Mouse (Mus musculus): ENCODE measurements around the gene Metrn. TPM values are rescaled to one million over a fixed set of nuclear protein-coding genes. Genes with fewer than 3 reads are reported as not detected.

Metrn gene
- total RNA-seq (2015) = 4.5 and 9.7 TPM in 2 replicates
- total RNA-seq (2017) = 26.8 and 29.5 TPM in 2 replicates

DNA sequence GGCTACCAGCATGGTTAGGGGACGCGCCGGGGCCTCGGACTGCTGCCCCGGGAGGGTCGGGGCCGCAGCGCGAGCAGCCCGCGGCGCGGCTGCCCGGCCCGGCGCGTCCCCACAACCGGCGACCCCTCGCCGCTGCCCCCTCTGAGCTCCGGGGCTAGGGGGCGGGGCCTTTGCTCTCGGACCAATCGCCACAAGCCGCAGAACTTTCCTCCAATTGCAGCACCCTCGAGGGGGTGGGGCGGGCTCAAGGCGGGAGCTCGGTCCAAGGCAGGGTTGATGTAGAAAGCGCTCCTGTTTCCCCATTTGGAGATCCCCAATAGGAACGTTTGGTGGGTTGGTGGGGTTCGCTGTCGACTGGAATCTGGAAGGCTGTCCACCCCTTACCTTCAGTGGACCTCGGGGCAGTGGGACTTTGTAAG is at the start of gene Metrn:
Metrn (minus strand) TSS at position 186 of the 419 bp plus-strand sequence.
- ATAC-seq (replicated peaks; ENCODE audit: poor library complexity) = peak; percentile 78

DNA sequence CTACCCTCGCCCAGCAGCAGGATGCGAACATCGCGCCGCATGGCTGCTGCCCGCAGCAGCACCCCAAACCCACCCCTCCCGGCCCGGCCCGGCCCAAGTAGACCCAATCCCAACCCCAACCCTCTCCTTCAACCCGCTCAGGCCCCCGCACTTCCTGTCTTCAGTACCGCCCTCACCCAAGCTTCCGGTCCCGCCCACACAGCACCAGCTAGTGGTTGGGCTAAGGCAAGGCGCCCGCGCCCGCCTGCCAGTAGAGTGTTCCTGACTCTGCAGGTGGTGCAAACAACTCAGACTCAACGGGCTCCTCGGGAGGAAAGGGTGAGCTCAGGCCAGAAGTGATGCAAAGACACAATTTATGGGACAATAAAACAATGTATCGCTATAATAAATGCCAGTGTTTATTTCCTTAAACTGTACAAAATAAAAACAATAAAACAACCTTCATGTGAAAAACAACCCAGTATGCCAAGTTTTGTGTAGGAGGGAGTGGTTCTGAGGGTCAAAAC is 47.5 kb upstream of the Metrn start, which contains the start of gene Rhot2:
Rhot2 (minus strand) TSS at position 456 of the 506 bp plus-strand sequence.
- ATAC-seq (replicated peaks; ENCODE audit: poor library complexity) = peak; percentile 97

DNA sequence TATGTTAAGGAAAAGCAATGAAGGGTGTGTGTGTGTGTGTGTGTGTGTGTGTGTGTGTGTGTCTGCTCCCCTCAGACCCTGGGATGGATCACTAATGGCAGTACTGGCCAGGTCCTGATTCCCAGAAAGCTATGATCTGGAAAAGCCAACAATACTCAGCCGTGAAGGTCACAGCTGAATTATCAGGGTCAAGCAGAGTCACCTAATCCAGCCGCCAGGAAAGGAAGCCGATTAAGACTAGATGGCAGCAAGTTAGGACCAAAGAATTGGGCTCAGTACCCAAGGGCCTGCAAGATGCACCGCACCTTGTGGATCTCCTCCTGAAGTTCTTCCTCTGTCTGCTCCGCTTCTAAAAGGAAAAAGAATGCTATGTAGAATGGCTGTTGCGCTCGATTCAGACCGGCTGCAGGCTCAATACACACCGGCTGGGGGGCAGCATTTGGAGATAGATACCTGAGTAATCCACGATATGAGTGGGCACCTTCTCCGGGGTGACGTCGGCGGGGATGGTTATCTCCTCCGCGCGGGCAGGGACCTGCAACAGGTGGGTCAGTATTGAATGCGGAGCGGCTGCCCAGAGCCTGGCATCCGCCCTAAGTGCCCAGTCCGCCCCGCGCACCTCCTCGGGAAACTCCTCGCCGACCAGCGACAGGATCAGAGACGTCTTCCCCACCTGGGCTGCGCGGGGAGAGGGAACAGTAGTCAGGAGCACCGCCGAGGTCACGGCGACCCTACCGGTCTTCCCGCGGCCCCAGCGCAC is 46.9 kb upstream of the Metrn start:
- ATAC-seq (replicated peaks; ENCODE audit: poor library complexity) = peak; percentile 8; the same call in 1 of the 2 replicates

DNA sequence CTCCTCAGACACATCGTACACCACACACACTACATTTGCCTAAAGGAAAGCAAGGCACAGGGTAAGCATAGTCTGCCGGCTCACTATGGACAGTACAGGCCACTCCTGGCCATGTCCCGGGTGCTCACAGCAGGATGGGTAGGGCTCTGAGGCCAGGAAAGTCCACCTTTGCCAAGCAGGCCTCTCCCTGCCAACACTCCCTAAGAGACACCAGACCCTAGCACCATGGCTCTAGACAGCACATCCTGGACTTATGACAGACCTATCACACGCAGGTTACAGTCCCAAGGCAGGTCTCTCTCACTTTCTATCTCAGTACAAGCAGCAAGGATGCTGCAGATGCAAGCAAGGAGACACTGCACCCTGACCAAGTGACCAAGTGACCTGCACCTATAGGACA is 46.2 kb upstream of the Metrn start:
- no peak for ATAC-seq (replicated peaks; ENCODE audit: poor library complexity)

DNA sequence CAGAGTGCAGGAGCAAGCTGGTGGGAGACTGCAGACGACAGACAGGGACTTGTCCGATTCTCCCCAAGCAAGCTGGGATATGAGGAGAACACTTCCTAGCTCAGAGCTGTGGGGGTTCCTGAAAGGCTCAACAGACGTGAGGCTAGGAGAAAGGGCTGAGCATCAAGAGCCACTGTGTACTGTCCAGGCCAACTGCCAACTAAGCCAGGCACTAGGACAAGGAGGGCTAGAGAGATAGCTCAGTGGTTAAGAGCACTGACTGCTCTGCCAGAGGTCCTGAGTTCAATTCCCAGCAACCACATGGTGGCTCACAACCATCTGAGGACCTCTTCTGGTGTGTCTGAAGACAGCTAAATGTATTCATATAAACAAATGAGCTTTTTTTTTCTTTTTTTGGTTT is 45.6 kb upstream of the Metrn start:
- ATAC-seq (replicated peaks; ENCODE audit: poor library complexity) = no peak

DNA sequence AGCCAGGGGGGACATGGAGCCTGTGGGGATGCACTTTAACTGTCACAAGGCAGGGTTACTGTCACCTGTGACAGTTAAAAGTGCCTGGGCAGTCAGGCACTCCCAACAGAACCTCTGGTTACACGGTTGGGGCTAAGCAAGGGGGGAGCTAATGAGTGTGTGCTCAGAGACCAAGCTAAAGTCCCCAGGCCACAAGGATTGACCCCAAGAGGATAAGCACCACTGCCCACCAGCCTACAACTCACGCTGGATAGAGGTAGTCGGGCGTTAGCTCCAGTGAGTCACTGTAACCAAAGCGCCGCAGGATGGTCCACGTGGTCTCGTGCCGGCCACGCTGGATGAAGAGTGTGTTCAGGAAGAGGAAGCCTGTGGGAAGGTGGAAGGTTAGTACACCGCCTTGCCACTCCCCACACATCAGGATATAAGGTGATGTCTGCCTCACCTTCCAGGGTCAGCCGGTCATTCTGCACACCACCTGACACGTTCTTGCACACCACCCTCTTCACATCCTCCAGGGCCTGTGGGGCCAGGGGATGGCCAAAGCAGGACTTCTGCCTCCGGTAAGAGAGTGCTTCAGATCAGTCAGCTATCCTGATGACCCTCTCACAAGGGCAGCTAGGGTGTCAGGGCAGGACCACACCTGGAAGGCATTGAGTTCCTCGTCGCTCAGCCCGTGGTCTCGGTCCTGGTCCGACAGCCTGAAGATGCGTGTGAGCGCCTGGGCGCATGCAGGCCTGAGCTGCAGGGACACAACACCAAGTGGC is 44.4 kb upstream of the Metrn start, which contains the start of gene Gm20683:
Gm20683 (minus strand) TSS at position 647 of the 764 bp plus-strand sequence.
- no peak for ATAC-seq (replicated peaks; ENCODE audit: poor library complexity)

DNA sequence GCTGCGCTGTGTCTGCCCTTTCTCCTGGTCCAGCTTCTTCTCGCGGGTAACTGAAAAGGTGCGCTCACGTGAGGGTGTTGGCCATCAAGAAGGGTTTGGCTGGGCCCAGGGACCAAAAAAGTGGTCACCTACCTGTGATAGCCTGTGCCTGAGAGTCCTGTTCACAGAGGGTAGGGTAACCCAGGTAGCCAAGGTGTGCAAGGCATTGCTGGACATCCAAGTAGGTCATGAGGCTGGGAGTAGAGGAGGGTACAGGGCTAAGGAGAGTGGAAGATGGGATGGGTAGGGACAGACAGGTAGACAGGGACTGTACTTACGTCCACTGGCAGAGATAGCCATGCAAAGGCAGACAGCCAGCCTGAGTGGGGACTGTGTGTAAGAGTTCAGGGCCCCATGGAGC is 43.6 kb upstream of the Metrn start:
- ATAC-seq (replicated peaks; ENCODE audit: poor library complexity) = no peak

DNA sequence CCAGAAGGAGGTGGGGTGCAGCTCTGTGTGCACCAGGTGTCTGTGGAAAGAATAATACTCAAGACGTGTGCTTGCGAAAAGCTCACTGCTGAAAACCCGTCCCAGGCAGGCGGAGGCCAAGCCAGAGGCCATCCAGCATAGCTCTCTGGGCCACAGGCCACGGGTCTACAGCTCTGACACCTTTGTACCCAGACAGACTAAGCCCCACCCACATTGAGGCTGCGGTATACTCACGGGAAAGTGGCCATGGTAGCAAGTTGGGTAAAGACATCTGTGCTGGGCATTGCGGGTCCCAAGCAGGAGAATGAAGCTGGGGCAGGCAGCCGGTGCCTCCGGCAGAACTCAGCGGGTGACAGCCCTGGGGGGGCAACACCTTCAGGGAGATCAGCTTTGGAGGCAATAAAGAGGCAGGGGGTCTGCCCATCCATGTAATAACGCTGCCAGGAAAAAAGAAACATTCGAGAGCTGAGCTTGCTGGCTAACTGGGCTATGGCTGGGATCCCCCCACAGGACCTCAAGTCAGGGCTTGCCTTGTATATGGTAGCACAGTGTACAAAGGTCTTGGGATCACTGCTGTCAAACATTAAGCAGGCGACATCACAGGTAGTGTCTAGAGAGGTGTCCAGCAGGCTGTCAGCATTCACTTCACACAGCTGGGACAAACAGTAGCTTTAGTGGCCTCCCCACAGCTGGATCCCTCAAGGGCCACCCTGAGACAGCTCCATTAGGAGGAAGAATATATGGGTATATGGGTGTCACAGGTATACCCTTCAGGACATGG is 42.7 kb upstream of the Metrn start:
- ATAC-seq (replicated peaks; ENCODE audit: poor library complexity) = no peak

DNA sequence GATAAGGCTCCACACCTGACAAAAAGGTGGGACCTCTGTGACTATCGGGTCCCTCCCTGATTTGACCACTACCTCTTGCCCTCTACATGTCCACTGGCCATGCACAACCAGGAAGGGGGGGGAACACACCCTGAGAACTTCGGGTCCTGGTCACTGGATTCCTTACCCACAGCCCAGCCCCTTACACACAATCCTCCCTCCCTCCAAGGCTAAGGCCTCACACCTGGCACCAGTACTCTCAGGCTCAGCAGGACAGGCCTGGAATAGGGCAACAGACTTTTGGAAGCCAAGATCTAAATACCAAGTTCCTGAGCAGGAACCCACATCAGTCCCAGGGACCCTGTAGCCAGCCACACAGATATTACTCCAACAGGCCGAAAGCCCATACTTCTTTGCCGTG is 42.0 kb upstream of the Metrn start:
- ATAC-seq (replicated peaks; ENCODE audit: poor library complexity) = no peak

DNA sequence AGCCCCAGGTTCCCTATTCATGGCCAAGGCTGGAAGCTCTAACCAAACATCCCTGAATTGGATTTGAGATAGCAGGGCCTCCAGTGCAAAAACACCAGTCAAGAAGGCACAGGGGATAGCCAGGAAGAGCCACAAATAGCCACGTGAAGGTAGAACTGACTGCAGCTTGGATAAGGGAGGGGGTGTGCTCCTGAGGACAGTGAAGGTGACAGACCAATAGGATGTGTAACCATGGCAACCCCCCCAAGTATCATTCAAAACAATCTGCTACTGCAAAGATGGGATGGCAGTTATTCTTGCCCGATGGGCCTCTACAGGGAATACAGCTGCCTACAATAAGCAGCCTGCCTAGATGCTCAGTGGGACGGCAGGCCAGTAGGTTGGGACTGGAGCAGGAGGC is 40.6 kb upstream of the Metrn start:
- ATAC-seq (replicated peaks; ENCODE audit: poor library complexity) = no peak

DNA sequence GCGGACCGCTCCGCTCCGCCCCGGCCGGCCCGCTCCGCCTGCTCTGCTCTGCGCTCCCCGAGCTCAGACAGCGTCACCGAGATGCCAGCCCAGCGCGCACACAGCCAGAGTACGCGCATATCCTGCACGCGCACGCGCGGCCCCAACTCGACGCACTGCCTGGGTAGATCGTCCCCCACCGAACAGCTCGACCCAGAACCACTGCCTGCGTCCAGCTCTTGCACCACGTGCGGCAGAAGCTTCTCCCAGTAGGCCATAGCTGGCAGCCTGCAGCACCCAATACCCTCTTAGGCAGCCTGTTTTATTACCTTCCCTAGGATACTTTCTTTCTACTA is 40.1 kb upstream of the Metrn start, which contains the start of gene Rhbdl1:
Rhbdl1 (minus strand) TSS at position 220 of the 335 bp plus-strand sequence.
- peak; percentile 48 for ATAC-seq (replicated peaks; ENCODE audit: poor library complexity)

DNA sequence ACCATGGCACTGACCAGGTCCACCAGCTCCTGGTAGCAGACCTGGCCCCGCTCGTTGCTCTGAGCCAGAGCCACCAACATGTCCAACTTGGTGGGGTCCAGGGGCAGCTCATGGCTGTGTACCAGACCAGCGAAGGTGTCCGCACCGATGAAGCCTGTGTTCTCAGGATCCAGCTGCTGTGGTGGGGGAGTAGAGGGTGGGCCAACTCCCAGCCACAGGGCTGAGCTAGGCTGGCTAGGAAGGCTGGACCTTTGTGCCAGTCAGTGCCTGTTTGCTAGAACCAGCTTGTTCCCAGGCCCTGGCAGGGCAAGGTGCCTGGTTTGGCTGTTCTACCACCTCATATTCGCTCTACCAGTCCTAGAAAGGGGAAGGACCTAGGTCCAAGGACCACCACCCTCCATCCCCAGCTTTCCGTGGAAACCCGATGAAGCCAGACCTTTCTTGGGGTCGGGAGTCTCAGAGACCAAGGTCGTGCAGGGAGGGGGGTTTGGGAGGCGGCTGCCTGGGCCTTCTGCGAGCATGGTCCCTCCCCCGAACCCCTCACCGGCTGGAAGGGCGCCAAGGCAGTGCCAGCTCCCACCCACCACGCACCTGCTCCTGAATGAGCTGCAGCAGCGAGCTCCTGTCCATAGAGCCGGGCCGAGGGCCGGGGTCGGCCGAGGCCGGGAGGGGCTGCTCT is 39.6 kb upstream of the Metrn start:
- no peak for ATAC-seq (replicated peaks; ENCODE audit: poor library complexity)

DNA sequence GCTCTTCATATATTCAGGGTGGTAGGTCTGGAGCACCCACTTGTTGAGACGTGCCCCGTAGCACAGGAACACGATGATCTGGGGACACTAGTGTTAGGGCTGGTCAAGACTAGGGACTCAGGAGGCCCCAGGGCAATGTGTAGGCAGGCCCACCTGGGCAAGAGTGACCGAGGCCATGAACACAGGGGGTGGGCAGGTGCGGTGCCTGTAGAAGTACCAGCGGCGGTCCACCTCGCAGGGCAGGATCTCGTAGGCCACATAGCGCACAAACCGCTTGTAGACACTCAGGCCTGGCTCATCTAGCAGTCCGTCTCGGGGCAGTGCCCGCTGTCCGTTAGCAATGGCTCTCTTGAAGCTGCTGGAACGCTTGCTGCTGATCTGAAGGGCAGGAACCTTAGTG is 38.9 kb upstream of the Metrn start:
- ATAC-seq (replicated peaks; ENCODE audit: poor library complexity) = no peak

DNA sequence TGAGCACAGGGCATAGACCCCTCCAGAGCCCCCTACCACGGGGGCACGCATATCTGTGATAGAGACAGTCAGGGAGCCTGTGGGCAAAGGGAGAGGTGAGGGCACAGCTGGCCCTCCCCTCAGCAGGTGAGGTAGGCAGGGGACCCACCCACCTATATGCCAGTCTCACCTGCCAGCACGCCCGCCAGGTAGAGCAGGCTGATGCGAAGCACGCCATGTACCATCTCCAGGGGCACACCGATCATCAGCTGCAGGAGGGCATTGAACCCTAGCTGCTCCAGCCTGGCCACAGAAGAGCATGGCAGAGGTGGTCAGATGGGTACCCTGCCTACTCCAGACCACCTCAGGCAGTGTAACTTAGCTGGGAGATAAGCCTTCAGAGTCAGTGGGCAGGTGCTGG is 38.4 kb upstream of the Metrn start:
- no peak for ATAC-seq (replicated peaks; ENCODE audit: poor library complexity)

DNA sequence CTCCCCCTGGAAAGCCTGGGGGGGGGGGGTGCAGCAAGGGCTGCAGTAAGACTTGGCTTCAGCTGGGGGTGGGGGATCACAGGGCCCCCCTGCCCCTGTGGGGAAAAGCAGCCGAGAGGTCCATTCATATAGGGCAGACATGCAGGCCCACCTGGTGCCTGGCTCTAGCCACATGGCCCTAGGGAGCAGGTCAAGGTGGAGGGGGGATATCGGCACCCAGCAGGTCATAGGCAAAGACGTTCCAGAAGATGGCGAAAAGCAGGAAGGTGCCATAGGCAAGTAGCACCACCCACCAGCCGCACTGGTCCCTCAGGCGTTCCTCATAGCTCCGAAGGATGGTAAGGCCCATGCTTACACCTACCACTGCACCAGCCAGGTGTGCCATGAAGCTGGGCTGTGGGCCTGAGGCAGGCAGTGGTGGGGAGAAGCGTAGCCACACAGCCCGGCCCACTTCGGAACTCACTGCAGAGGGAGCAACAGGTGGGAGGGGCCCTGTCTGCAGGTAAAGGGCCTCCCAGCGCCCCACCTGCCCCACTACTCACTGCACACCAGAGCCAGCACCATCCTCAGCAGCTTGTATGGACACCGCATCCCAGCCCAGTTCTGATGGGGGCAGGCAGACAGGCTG is 37.8 kb upstream of the Metrn start:
- no peak for ATAC-seq (replicated peaks; ENCODE audit: poor library complexity)

DNA sequence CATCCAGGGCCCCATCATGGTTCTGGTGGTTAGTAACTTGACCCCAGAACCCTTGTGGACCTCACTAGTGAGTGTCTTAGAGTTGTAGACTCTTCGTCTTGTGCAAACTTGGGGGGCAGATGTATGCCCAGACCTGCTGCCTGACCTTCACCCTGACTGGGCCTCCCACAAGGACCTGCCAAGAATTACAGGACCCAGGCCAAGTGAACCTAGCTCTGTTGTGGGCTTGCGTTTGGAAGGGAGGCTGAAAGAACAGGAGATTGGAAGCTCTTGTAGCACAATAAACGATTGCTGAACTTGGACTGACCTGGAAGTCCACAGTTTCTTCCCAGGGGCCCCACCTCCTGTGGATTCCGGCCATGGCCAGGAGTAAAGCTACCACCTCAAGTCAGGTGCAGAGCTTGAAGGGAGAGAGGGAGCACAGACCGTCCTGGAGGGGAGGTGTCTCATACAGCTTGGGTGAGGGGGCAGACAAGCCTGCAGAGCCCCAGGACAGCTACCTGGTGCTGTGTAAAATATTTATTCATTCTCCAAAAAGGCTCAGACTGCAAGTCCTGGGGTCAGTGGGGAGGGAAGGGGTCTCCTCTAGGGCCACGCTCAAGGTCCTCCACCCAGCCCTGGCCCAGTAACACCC is 37.1 kb upstream of the Metrn start:
- ATAC-seq (replicated peaks; ENCODE audit: poor library complexity) = no peak

DNA sequence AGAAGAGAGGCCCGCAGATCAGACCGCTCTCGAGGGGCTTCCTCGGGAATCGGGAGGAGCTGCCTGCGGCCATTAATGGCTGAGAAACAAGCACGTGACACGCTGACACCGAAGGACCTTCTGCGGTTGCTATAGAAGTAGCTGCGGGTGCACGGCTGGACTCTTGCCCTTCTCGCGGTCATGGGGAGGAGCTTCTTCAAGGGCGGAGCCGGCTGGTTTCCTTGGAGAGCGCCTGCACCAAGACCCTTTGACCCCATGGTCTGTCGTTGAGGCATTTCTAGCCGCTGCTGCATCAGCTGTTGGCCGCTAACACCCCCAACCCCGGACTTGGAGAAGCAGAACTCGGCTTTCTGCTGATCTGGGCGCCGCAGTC is 36.3 kb upstream of the Metrn start, which contains the start of gene Stub1:
Stub1 (minus strand) TSS at position 114 of the 373 bp plus-strand sequence.
- peak; percentile 38 for ATAC-seq (replicated peaks; ENCODE audit: poor library complexity)

DNA sequence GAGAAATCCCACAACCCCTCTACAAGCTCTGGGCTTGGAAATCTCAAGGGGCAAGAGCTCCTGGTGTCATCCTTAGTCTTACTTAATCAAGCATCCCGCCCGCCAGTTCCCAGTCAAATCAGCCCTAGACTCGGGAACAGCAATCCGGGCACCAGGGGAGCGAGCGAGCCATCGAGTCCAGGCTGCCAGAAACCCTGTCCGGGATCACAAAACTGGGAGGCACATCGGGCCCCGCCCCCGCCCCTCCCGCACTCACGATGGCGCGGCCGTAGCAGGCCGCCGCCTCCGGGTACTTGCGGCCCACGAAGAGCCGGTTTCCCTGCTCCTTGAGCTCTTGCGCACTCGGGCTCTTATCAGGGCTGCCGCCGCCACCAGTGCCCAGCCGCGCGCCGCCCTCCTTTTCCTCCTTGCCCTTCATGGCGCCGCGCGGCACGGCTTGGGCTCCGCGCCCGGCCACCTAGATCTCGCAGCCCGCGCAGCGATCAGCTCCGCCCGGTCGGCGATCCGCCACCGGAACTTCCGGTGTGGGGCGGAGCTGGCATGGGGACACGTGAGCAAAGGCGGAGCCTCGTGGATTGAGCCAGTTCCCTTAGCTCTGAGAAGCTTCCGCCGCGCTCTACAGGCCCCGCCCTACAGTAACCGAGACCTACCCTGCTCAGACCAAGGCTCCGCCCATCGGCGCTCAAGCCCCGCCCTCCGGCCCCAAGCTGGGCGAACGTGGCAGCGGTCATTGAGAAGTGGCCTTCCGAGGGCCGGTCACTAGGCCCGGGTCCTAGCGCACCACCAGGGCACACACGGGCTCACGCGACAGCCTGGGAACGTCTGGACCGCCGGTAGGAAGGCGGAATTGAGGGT is 35.7 kb upstream of the Metrn start:
- ATAC-seq (replicated peaks; ENCODE audit: poor library complexity) = peak; percentile 71
